Mouse (Mus musculus) neural tube, embryonic 12.5 days (tissue): ENCODE measurements around the gene E2f2. TPM values are rescaled to one million over a fixed set of nuclear protein-coding genes. Genes with fewer than 3 reads are reported as not detected.

Experiments
- ATAC-seq: fragments of 200-750 bp; cut with Nextera tagmentation; 2 replicates; pipeline ENCODE4 v1.8.0; 2017; ENCODE audit warnings: low read depth, mild to moderate bottlenecking, moderate TSS enrichment, moderate library complexity; ENCODE audit not compliant: low FRiP score
- H3K27ac ChIP-seq: fragments of 300-500 bp; sonication (generic); 2 replicates; pipeline ENCODE4 v1.5.1; 2016
- H3K27me3 ChIP-seq: fragments of 300-500 bp; sonication (generic); replicated peaks from 2 replicates; pipeline ENCODE4 v1.6.1; 2016; ENCODE audit warnings: mild to moderate bottlenecking
- H3K36me3 ChIP-seq: fragments of 300-500 bp; sonication (generic); 2 replicates; pipeline ENCODE4 v1.6.1; 2016; ENCODE audit warnings: mild to moderate bottlenecking
- H3K4me1 ChIP-seq: fragments of 300-500 bp; sonication (generic); 2 replicates; pipeline ENCODE4 v1.6.1; 2016
- H3K4me2 ChIP-seq: fragments of 300-500 bp; sonication (generic); replicated peaks from 2 replicates; pipeline ENCODE4 v1.6.1; 2016; ENCODE audit warnings: mild to moderate bottlenecking
- H3K4me3 ChIP-seq: fragments of 300-500 bp; sonication (generic); 2 replicates; pipeline ENCODE4 v1.5.1; 2016
- H3K9ac ChIP-seq: fragments of 300-500 bp; sonication (generic); 2 replicates; pipeline ENCODE4 v1.6.1; 2016; ENCODE audit warnings: mild to moderate bottlenecking
- H3K9me3 ChIP-seq: fragments of 300-500 bp; sonication (generic); 2 replicates; pipeline ENCODE4 v1.6.1; 2016; ENCODE audit warnings: mild to moderate bottlenecking
- WGBS: fragments of 180-500 bp; shearing (Covaris S2); methylation state at CpG from one replicate; pipeline ENCODE4 v1.1.7; 2016; 5-methylcytosine and 5-hydroxymethylcytosine counted together
- polyA plus RNA-seq: library from polyadenylated mRNA; unstranded; fragments of >200 nt; fragmentation: Nextera tagmentation; extraction: Ambion mirVana; gene quantifications from 2 replicates; pipeline ENCODE4 v1.2.1, GENCODE M21; 2016

E2f2 gene
- polyA plus RNA-seq, 1 experiment from 2014 or later, result 10.4 TPM

GRCm38 (mm10) chr4:136146712-136147154 lies 25.5 kb upstream of the E2f2 start:
- peaks cover 64% of the 10 kb centered on the region for H3K4me1 ChIP-seq
- ATAC-seq, result no peak
- H3K27me3 ChIP-seq, result 0 out of 2 replicates have a peak, but pooled peaks cover 7% of the 10 kb centered on the region
- 4% methylated on average over 6 of the region's 6 CpGs for WGBS
- H3K36me3 ChIP-seq, result no peaks in the 10 kb centered on the region
- H3K9ac ChIP-seq, result no peak overlapping the region
- no peak overlapping the region for H3K4me3 ChIP-seq
- H3K27ac ChIP-seq, result no peak overlapping the region
- peak overlapping the region; percentile 84 for H3K4me2 ChIP-seq
- no peaks in the 10 kb centered on the region for H3K9me3 ChIP-seq

DNA sequence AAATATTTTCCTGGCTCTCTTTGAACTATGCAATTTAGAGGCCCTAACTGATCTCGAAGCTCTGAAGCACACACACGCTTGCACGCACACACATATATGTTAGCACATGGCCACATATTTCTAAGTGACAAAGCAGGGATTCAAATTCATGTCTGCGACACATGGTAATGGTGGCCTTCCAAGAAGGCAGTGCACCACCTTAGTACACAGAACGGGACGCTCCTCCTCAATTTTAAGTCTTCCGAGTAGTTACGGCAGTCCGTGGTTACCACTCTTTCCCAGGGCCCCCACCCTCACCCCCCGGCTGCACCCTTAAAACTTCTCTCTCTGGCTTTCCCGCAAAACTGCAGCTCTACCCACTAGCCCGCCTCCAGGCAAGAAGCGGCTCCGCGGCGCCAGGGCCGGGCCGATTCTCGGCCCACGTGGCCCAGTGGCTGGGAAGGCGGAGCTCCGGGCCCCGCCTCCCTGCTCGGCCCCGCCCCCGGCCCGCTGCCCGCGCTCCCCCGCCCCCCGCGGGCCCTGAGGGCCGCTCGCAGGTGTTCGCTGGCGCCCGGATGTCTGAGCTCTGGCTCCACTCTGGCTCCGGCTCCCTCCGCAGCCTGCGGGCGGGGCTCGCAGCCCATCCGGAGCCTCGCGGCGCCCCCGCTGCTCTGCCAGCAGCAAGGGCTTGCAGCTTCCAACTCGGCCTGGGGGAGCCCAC lies 24.6 kb upstream of the E2f2 start:
- Histone ChIP-seq H3K4me1 (peaks cover 56% of the 10 kb centered on the region), H3K36me3 (no peaks in the 10 kb centered on the region), H3K9ac (peak overlapping the region; percentile 44), H3K4me2 (peak overlapping the region; percentile 69), H3K9me3 (no peaks in the 10 kb centered on the region), H3K27ac (no peak overlapping the region), H3K4me3 (peak overlapping the region; percentile 36), H3K27me3 (0 out of 2 replicates have a peak, but pooled peaks cover 7% of the 10 kb centered on the region)
- WGBS, result 1% methylated on average over 48 of the region's 48 CpGs
- peak; percentile 65 for ATAC-seq

DNA sequence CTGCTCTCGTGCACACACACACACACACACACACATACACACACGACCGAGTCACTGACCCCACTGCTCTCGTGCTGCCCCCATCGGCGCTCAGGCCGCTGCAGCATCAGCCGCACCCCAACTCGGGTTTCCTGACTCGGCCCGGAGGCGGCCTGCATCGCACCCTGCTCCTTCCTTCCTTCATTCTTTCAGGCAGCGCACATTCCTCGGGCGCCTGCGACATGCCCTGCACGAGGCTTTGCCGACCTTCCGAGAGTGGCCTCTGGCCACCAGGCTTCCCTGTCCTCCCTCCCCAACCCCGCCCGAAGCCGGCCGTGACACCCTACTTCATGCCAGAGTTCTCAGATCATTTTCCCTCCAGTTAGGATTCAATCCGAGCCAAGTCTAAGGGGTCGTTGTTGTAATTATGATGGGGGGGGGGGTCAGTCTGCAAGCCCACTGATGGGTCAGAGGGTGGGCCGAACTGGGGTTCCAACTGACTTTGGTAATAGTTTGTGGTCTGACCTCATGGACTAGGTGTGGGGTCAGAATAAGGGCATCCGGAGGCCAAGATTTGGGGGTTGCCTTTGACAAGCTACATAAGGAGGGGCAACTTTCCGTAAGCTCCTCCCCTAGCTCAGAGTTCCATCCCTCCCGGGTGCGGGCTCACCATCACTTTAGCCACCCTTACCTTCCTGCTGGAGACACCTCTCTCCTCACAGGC lies 23.7 kb upstream of the E2f2 start:
- peak overlapping the region; percentile 69 for H3K4me2 ChIP-seq
- ATAC-seq, result no peak; the same call in 1 of the 2 replicates
- H3K36me3 ChIP-seq, result no peaks in the 10 kb centered on the region
- H3K4me3 ChIP-seq, result peak overlapping the region; percentile 36; the same call in 1 of the 2 replicates
- peaks cover 49% of the 10 kb centered on the region for H3K4me1 ChIP-seq
- no peaks in the 10 kb centered on the region for H3K9me3 ChIP-seq
- H3K27ac ChIP-seq, result peak overlapping the region; percentile 8
- 6% methylated on average over 31 of the region's 31 CpGs for WGBS
- H3K27me3 ChIP-seq, result 0 out of 2 replicates have a peak, but pooled peaks cover 7% of the 10 kb centered on the region
- H3K9ac ChIP-seq, result peak overlapping the region; percentile 44; the same call in 1 of the 2 replicates

DNA sequence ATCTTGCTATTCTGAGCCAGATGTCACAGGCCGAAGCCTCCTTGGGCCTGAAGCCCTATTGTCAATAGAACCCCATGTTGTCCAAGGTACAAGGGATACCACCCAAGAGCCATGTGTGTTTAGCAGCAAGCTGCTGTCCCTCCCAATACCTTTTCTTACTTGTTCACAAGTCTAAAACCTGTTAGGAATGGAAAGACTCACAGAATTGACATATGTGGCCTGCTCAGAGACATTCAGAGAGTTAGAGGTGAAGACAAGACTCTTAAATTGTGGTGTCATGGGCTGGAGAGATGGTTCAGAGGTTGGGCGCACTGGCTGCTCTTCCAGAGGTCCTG lies 23.2 kb upstream of the E2f2 start:
- 0 out of 2 replicates have a peak overlapping the region, but pooled peaks have one; percentile 69 for H3K4me2 ChIP-seq
- no peak for ATAC-seq
- no peak overlapping the region for H3K9ac ChIP-seq
- no peak overlapping the region for H3K4me3 ChIP-seq
- H3K27me3 ChIP-seq, result 0 out of 2 replicates have a peak, but pooled peaks cover 7% of the 10 kb centered on the region
- 80% methylated on average over 2 of the region's 2 CpGs for WGBS
- H3K27ac ChIP-seq, result no peak overlapping the region
- H3K9me3 ChIP-seq, result no peaks in the 10 kb centered on the region
- H3K36me3 ChIP-seq, result no peaks in the 10 kb centered on the region
- H3K4me1 ChIP-seq, result peaks cover 49% of the 10 kb centered on the region

GRCm38 (mm10) chr4:136149734-136150133 lies 22.5 kb upstream of the E2f2 start:
- no peak for ATAC-seq
- H3K27me3 ChIP-seq, result 0 out of 2 replicates have a peak, but pooled peaks cover 7% of the 10 kb centered on the region
- no peak overlapping the region for H3K4me3 ChIP-seq
- no peaks in the 10 kb centered on the region for H3K36me3 ChIP-seq
- no peak overlapping the region for H3K4me2 ChIP-seq
- peaks cover 46% of the 10 kb centered on the region for H3K4me1 ChIP-seq
- WGBS, result 40% methylated on average over 3 of the region's 3 CpGs
- H3K27ac ChIP-seq, result no peak overlapping the region
- H3K9ac ChIP-seq, result no peak overlapping the region
- no peaks in the 10 kb centered on the region for H3K9me3 ChIP-seq

DNA sequence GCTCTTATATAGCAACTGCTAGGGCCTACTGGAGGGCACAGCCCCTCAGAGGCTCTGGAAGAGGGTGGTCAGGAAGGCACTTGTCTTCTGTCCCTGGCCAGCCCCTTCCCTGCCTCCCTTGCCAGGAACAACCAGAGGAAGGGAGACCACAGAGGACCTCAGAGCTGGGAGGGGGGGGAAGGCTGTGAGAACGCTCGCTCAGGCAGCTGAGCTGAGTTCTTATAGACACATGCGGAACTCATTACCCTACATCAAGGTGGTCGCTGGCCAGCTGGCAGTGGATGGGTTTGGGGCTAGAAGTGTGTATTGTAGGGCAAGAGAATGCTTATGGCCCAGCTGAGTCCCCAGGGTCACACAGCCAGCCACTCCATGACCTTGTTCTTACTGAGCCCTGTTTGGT lies 21.6 kb upstream of the E2f2 start:
- Histone ChIP-seq H3K9me3 (no peaks in the 10 kb centered on the region), H3K9ac (no peak overlapping the region), H3K27me3 (0 out of 2 replicates have a peak, but pooled peaks cover 6% of the 10 kb centered on the region), H3K4me1 (peaks cover 37% of the 10 kb centered on the region), H3K4me2 (no peak overlapping the region), H3K4me3 (no peak overlapping the region), H3K27ac (no peak overlapping the region), H3K36me3 (no peaks in the 10 kb centered on the region)
- WGBS, result 63% methylated on average over 4 of the region's 4 CpGs
- no peak for ATAC-seq

DNA sequence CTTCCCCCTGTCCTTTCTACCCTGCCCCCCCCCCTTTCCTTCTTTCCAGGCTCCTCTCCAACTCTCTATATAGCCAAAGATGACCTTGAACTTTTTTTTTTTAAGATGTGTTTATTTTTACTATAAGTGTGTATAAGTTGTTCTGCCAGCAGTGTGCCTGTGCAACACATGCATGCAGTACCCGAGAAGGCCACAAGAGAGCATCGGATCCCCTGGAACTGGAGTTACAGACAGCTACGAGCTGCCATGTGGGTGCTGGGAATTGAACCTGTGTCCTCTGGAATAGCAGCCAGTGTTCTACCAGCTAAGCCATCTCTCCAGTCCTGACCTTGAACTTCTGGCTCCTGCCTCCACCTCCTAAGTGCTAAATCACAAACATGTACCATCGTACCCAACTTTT lies 19.4 kb upstream of the E2f2 start:
- no peak for ATAC-seq
- 87% methylated on average over 4 of the region's 4 CpGs for WGBS
- no peak overlapping the region for H3K27ac ChIP-seq
- H3K27me3 ChIP-seq, result no peaks in the 10 kb centered on the region
- H3K4me3 ChIP-seq, result no peak overlapping the region
- H3K9ac ChIP-seq, result no peak overlapping the region
- H3K36me3 ChIP-seq, result no peaks in the 10 kb centered on the region
- no peaks in the 10 kb centered on the region for H3K9me3 ChIP-seq
- H3K4me2 ChIP-seq, result no peak overlapping the region
- H3K4me1 ChIP-seq, result peaks cover 18% of the 10 kb centered on the region

DNA sequence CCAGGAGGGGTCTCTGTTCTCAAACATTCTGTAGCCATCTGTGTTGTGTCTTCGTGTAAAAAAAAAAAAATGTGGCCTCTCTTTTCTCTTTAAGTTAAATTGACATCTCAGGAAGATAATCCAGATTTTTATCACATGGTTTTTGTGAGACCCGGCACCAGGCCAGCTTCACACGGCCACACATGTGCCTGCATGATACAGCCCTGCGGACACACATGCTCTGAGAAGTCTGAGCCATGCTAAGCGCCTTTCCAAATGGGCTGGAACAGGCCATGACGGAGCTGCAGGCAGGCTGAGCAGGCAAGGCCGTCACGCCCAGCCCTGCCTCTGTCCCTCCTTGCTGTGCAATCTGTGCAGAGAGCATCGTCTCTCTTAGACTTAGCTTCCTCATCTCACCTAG lies 17.7 kb upstream of the E2f2 start:
- peaks cover 5% of the 10 kb centered on the region; the same call in 1 of the 2 replicates for H3K4me1 ChIP-seq
- no peak overlapping the region for H3K9ac ChIP-seq
- no peak for ATAC-seq
- no peak overlapping the region for H3K4me3 ChIP-seq
- H3K27me3 ChIP-seq, result no peaks in the 10 kb centered on the region
- WGBS, result 75% methylated on average over 9 of the region's 9 CpGs
- H3K4me2 ChIP-seq, result no peak overlapping the region
- H3K9me3 ChIP-seq, result no peaks in the 10 kb centered on the region
- H3K36me3 ChIP-seq, result no peaks in the 10 kb centered on the region
- H3K27ac ChIP-seq, result no peak overlapping the region

GRCm38 (mm10) chr4:136158498-136158897 lies 13.7 kb upstream of the E2f2 start:
- H3K4me1 ChIP-seq, result peaks cover 15% of the 10 kb centered on the region
- no peak overlapping the region for H3K27ac ChIP-seq
- no peaks in the 10 kb centered on the region for H3K27me3 ChIP-seq
- 79% methylated on average over 6 of the region's 6 CpGs for WGBS
- H3K4me2 ChIP-seq, result no peak overlapping the region
- H3K36me3 ChIP-seq, result no peaks in the 10 kb centered on the region
- no peak for ATAC-seq
- H3K9me3 ChIP-seq, result no peaks in the 10 kb centered on the region
- H3K4me3 ChIP-seq, result no peak overlapping the region
- no peak overlapping the region for H3K9ac ChIP-seq

GRCm38 (mm10) chr4:136159802-136160397 lies 12.3 kb upstream of the E2f2 start:
- peak overlapping the region; percentile 57 for H3K27ac ChIP-seq
- peak; percentile 81 for ATAC-seq
- H3K4me3 ChIP-seq, result no peak overlapping the region
- 2% methylated on average over 5 of the region's 5 CpGs for WGBS
- no peaks in the 10 kb centered on the region for H3K27me3 ChIP-seq
- peak overlapping the region; percentile 25 for H3K4me2 ChIP-seq
- peaks cover 15% of the 10 kb centered on the region for H3K4me1 ChIP-seq
- H3K36me3 ChIP-seq, result no peaks in the 10 kb centered on the region
- H3K9ac ChIP-seq, result no peak overlapping the region
- H3K9me3 ChIP-seq, result no peaks in the 10 kb centered on the region

- 0 out of 2 replicates have a peak, but pooled peaks have one; percentile 58 for ATAC-seq
- Histone ChIP-seq H3K27me3 (no peaks in the 10 kb centered on the region), H3K9ac (no peak overlapping the region), H3K36me3 (no peaks in the 10 kb centered on the region), H3K4me2 (0 out of 2 replicates have a peak overlapping the region, but pooled peaks have one; percentile 18), H3K9me3 (no peaks in the 10 kb centered on the region), H3K27ac (no peak overlapping the region), H3K4me1 (peaks cover 15% of the 10 kb centered on the region), H3K4me3 (no peak overlapping the region)
- 3% methylated on average over 11 of the region's 11 CpGs for WGBS
Observed at GRCm38 (mm10) chr4:136163448-136163847, 8.7 kb upstream of the E2f2 start.

DNA sequence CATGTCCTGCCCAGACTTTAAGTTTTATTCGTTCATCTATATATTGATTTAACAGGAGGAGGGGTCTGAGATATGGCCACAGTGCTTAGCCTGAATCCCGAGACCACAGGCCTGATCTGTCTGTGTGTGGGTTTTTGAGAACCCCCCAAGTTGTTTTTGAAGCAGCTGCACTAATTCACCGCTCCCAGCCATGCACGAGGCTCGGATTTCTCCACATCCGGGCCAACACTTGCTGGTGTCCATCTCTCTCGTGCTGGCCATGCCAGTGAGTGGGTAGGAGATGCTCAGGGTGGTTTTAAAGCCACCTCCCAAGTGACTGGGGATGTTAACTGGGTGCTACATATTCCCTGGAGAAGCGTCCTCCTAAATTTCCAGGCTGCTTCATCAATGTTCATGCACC lies 7.2 kb upstream of the E2f2 start:
- H3K9me3 ChIP-seq, result no peaks in the 10 kb centered on the region
- no peaks in the 10 kb centered on the region for H3K36me3 ChIP-seq
- no peaks in the 10 kb centered on the region for H3K27me3 ChIP-seq
- no peak overlapping the region for H3K9ac ChIP-seq
- H3K4me1 ChIP-seq, result peaks cover 9% of the 10 kb centered on the region
- no peak for ATAC-seq
- no peak overlapping the region for H3K27ac ChIP-seq
- WGBS, result 82% methylated on average over 8 of the region's 8 CpGs
- no peak overlapping the region for H3K4me3 ChIP-seq
- no peak overlapping the region for H3K4me2 ChIP-seq
